Mouse (Mus musculus) kidney, embryonic 16.5 days (tissue): ENCODE measurements around the gene Vasn. TPM values are rescaled to one million over a fixed set of nuclear protein-coding genes. Genes with fewer than 3 reads are reported as not detected.

Experiments
- ATAC-seq: fragments of 200-750 bp; cut with Nextera tagmentation; 2 replicates; pipeline ENCODE4 v1.8.0; 2017; ENCODE audit warnings: moderate TSS enrichment; ENCODE audit not compliant: low FRiP score, low TSS enrichment
- H3K27ac ChIP-seq: fragments of 300-500 bp; sonication (generic); 2 replicates; pipeline ENCODE4 v1.5.1; 2014; ENCODE audit warnings: low read length
- H3K27me3 ChIP-seq: fragments of 300-500 bp; sonication (generic); 2 replicates; pipeline ENCODE4 v1.6.1; 2014; ENCODE audit warnings: low read length, control low read depth, mixed read lengths; ENCODE audit not compliant: insufficient read depth
- H3K36me3 ChIP-seq: fragments of 300-500 bp; sonication (generic); 2 replicates; pipeline ENCODE4 v1.6.1; 2014; ENCODE audit warnings: low read length, control low read depth, mixed read lengths; ENCODE audit not compliant: insufficient read depth
- H3K4me1 ChIP-seq: fragments of 300-500 bp; sonication (generic); 2 replicates; pipeline ENCODE4 v1.6.1; 2014; ENCODE audit warnings: low read length, control low read depth, mixed read lengths; ENCODE audit not compliant: insufficient read depth
- H3K4me2 ChIP-seq: fragments of 300-500 bp; sonication (generic); replicated peaks from 2 replicates; pipeline ENCODE4 v1.6.1; 2014; ENCODE audit warnings: low read depth, low read length
- H3K4me3 ChIP-seq: fragments of 300-500 bp; sonication (generic); 2 replicates; pipeline ENCODE4 v1.5.1; 2014; ENCODE audit warnings: mild to moderate bottlenecking, low read length
- H3K9ac ChIP-seq: fragments of 300-500 bp; sonication (generic); replicated peaks from 2 replicates; pipeline ENCODE4 v1.6.1; 2014; ENCODE audit warnings: low read length
- H3K9me3 ChIP-seq: fragments of 300-500 bp; sonication (generic); 2 replicates; pipeline ENCODE4 v1.6.1; 2016; ENCODE audit warnings: low read length, control low read depth
- WGBS: fragments of 180-500 bp; shearing (Covaris S2); extraction: QIAGEN DNeasy Blood & Tissue Kit; methylation state at CpG from one replicate; pipeline ENCODE4 v1.1.7; 2014; 5-methylcytosine and 5-hydroxymethylcytosine counted together
- polyA plus RNA-seq: library from polyadenylated mRNA; unstranded; fragments of >200 nt; fragmentation: Nextera tagmentation; extraction: Ambion mirVana; gene quantifications from 2 replicates; pipeline ENCODE4 v1.2.1, GENCODE M21; 2015

The Vasn gene
- polyA plus RNA-seq = 26.8 TPM in 2 replicates

DNA sequence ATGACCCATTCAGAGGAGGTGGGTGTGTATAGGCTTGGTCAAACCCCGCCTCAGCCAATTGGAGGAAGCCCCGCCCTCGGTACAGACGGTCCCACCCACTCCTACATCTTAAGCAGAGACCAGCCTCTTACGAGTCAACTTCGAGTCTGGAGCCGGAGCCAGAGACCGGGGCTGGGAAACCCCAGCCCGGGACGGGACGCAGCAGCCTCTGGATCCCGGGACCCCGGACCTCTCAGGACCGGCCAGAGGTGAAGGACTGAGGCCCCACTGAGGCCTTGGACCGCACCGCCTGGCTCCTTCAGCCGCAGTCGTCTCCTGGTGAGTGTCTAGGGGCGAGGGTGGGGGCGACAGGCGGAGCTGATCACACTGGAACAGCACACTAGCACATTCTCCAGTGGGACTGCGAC lies at the start of gene Vasn, which contains the start of gene Dnaja3:
Gene Vasn (plus strand): TSS at position 111 of the 407 bp plus-strand sequence.
Gene Dnaja3 (plus strand): TSS at position 159 of the 407 bp plus-strand sequence.
- Histone ChIP-seq H3K27me3 (no peaks in the 10 kb centered on the region), H3K4me1 (peaks cover 50% of the 10 kb centered on the region), H3K9ac (peak within 1 kb of the TSS; percentile 82), H3K4me2 (peak within 1 kb of the TSS; percentile 72), H3K36me3 (no peaks in the 10 kb centered on the region; the same call in 1 of the 2 replicates), H3K4me3 (peak within 1 kb of the TSS; percentile 75), H3K27ac (peak within 1 kb of the TSS; percentile 93), H3K9me3 (no peaks in the 10 kb centered on the region)
- under 1% methylated on average over 22 of the region's 22 CpGs for WGBS
- peak; percentile 95 for ATAC-seq

- no peaks in the 10 kb centered on the region for H3K27me3 ChIP-seq
- peaks cover 33% of the 10 kb centered on the region for H3K4me1 ChIP-seq
- WGBS = 95% methylated on average over 9 of the region's 9 CpGs
- no peak overlapping the region for H3K4me3 ChIP-seq
- H3K9me3 ChIP-seq = no peaks in the 10 kb centered on the region
- H3K4me2 ChIP-seq = no peak overlapping the region
- peaks cover 10% of the 10 kb centered on the region for H3K36me3 ChIP-seq
- H3K27ac ChIP-seq = no peak overlapping the region
- H3K9ac ChIP-seq = no peak overlapping the region
- no peak for ATAC-seq
These were observed 49.5 kb upstream of the Vasn start for GRCm38 (mm10) chr16:4590236-4590635.

DNA sequence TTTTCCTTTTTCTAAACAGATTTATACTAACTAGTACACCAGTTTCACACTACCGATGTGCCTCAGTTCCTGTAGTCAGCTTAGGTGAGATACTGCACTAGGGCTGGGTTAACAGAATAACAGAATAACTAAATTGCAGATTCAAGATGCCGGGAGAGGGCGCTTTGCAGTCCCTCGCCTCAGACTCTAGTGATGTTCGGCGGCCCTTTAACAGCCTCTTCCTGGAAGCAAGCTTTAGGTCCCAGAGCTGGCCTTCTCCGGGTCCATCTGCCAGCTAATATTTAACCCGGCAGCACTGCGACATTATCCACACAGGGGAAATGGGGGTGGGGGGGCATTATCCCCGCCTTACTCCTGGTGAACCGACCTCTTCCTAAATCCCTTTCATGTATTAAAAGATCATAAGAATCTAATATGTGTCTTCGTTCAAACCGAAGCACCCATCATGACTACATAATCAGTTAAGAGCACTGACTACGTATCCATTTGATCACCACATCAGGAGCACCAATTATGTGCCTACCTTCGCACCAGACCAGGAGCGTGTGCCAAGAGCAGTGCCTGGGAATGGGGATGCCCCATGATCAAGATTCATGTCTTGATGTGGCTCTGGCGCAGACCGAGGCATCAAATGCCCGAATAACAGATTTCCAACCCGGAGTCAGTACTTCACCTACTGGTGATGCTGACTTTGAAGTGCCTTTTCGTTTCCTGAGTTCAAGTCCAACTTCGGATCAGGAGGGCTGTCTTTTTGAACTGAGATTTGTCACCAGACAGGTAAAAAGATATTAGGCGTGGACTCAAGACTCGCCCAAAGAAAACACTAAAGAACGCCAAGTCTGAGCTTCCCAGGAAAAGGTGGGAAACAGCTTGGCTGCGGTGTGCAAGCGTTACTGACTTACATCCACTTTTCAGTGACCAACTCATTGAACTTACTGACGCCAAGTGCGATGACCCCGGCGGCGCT lies 46.5 kb upstream of the Vasn start:
- H3K9ac ChIP-seq = peak overlapping the region; percentile 96
- no peaks in the 10 kb centered on the region for H3K27me3 ChIP-seq
- peak overlapping the region; percentile 88 for H3K4me3 ChIP-seq
- peaks cover 48% of the 10 kb centered on the region for H3K4me1 ChIP-seq
- no peaks in the 10 kb centered on the region for H3K9me3 ChIP-seq
- H3K36me3 ChIP-seq = peaks cover 10% of the 10 kb centered on the region
- peak overlapping the region; percentile 96 for H3K27ac ChIP-seq
- WGBS = 14% methylated on average over 32 of the region's 32 CpGs
- ATAC-seq = 0 out of 2 replicates have a peak, but pooled peaks have one; percentile 5
- peak overlapping the region; percentile 91 for H3K4me2 ChIP-seq

GRCm38 (mm10) chr16:4593971-4594813 lies 45.5 kb upstream of the Vasn start, which contains the start of gene Glis2:
Gene Glis2 (plus strand): TSS chr16:4594713.
- Histone ChIP-seq H3K4me1 (peaks cover 58% of the 10 kb centered on the region), H3K9ac (peak within 1 kb of the TSS; percentile 96), H3K36me3 (peaks cover 10% of the 10 kb centered on the region), H3K4me2 (peak within 1 kb of the TSS; percentile 91), H3K9me3 (no peaks in the 10 kb centered on the region), H3K27me3 (no peaks in the 10 kb centered on the region), H3K27ac (peak within 1 kb of the TSS; percentile 96), H3K4me3 (peak within 1 kb of the TSS; percentile 88)
- ATAC-seq = peak; percentile 88
- WGBS = 0% methylated on average over 20 of the region's 74 CpGs

GRCm38 (mm10) chr16:4594814-4595526 lies 44.8 kb upstream of the Vasn start:
- WGBS = under 1% methylated on average over 31 of the region's 52 CpGs
- no peaks in the 10 kb centered on the region for H3K27me3 ChIP-seq
- peak overlapping the region; percentile 96 for H3K9ac ChIP-seq
- H3K27ac ChIP-seq = peak overlapping the region; percentile 96
- no peaks in the 10 kb centered on the region for H3K9me3 ChIP-seq
- peaks cover 10% of the 10 kb centered on the region for H3K36me3 ChIP-seq
- peak; percentile 11; the same call in 1 of the 2 replicates for ATAC-seq
- peak overlapping the region; percentile 91 for H3K4me2 ChIP-seq
- H3K4me1 ChIP-seq = peaks cover 64% of the 10 kb centered on the region
- H3K4me3 ChIP-seq = peak overlapping the region; percentile 88

- H3K4me1 ChIP-seq = peaks cover 70% of the 10 kb centered on the region
- 1% methylated on average over 5 of the region's 5 CpGs for whole genome bisulfite sequencing
- ATAC-seq = peak; percentile 33
- no peaks in the 10 kb centered on the region for H3K9me3 ChIP-seq
- peak overlapping the region; percentile 96 for H3K9ac ChIP-seq
- peak overlapping the region; percentile 96 for H3K27ac ChIP-seq
- peak overlapping the region; percentile 91 for H3K4me2 ChIP-seq
- H3K27me3 ChIP-seq = no peaks in the 10 kb centered on the region
- peak overlapping the region; percentile 88 for H3K4me3 ChIP-seq
- H3K36me3 ChIP-seq = peaks cover 6% of the 10 kb centered on the region
These were observed 44.2 kb upstream of the Vasn start for GRCm38 (mm10) chr16:4595527-4595963.

DNA sequence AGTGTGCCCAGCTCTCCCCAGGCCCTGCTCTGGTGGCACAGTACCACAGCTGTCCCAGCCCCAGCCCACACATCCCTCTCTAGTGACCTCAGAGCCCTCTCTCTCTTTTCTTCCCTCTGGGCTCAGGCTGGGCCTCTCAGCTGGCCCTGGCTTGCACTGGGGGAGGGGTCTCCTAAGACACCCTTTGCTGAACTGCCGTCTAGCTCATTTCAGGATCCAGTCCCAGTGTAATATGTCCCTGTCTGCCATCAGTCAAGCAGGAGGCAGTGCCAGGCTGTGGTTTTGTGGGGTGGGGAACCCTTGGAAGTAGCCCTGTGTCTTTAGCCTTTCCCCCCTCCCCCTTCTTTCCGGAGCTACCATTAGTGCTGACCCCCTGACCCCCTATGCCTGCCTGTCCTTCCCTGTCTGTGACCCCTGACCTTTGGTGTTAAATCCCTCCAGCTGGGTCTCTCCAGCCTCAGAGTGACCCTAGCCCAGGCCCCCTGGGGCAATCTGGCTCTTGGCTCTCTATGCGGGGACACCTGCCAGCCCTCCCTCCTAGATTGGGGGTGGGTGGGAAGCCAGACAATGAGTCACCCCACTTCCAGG lies 43.5 kb upstream of the Vasn start:
- 14% methylated on average over 2 of the region's 3 CpGs for WGBS
- H3K27ac ChIP-seq = peak overlapping the region; percentile 96
- H3K36me3 ChIP-seq = peaks cover 3% of the 10 kb centered on the region; the same call in 1 of the 2 replicates
- 0 out of 2 replicates have a peak, but pooled peaks have one; percentile 17 for ATAC-seq
- H3K4me2 ChIP-seq = peak overlapping the region; percentile 91
- peak overlapping the region; percentile 96 for H3K9ac ChIP-seq
- no peaks in the 10 kb centered on the region for H3K9me3 ChIP-seq
- H3K4me3 ChIP-seq = peak overlapping the region; percentile 88
- no peaks in the 10 kb centered on the region for H3K27me3 ChIP-seq
- H3K4me1 ChIP-seq = peaks cover 77% of the 10 kb centered on the region

GRCm38 (mm10) chr16:4596836-4597235 lies 42.9 kb upstream of the Vasn start:
- Histone ChIP-seq H3K4me2 (peak overlapping the region; percentile 91), H3K9ac (peak overlapping the region; percentile 96), H3K4me1 (peaks cover 82% of the 10 kb centered on the region), H3K27me3 (no peaks in the 10 kb centered on the region), H3K4me3 (peak overlapping the region; percentile 88), H3K36me3 (peaks cover 2% of the 10 kb centered on the region; the same call in 1 of the 2 replicates), H3K27ac (peak overlapping the region; percentile 96), H3K9me3 (no peaks in the 10 kb centered on the region)
- ATAC-seq = no peak
- 61% methylated on average over 2 of the region's 2 CpGs for WGBS
